Mouse (Mus musculus) stomach, embryonic 14.5 days (tissue): ENCODE results near the gene Iqsec1. TPM values are rescaled to one million over a fixed set of nuclear protein-coding genes. Genes with fewer than 3 reads are reported as not detected.

Experiments
- ATAC-seq: fragments of 200-750 bp; cut with Nextera tagmentation; 2 replicates; pipeline ENCODE4 v1.8.0; 2017; ENCODE audit warnings: low read depth, moderate TSS enrichment; ENCODE audit not compliant: insufficient number of reproducible peaks, insufficient read depth, low FRiP score
- H3K27ac ChIP-seq: fragments of 300-500 bp; sonication (generic); 2 replicates; pipeline ENCODE4 v1.5.1; 2014; ENCODE audit warnings: mild to moderate bottlenecking, low read length, moderate library complexity, mixed read lengths
- H3K27me3 ChIP-seq: fragments of 300-500 bp; sonication (generic); 2 replicates; pipeline ENCODE4 v1.6.1; 2014; ENCODE audit warnings: low read length, control low read depth, mixed read lengths; ENCODE audit not compliant: control insufficient read depth, insufficient read depth
- H3K36me3 ChIP-seq: fragments of 300-500 bp; sonication (generic); 2 replicates; pipeline ENCODE4 v1.6.1; 2014; ENCODE audit warnings: mild to moderate bottlenecking, control low read depth, low read length, moderate library complexity, mixed read lengths; ENCODE audit not compliant: control insufficient read depth, insufficient read depth
- H3K4me1 ChIP-seq: fragments of 300-500 bp; sonication (generic); 2 replicates; pipeline ENCODE4 v1.6.1; 2014; ENCODE audit warnings: low read length, control low read depth, mixed read lengths; ENCODE audit not compliant: control insufficient read depth, insufficient read depth
- H3K4me2 ChIP-seq: fragments of 300-500 bp; sonication (generic); replicated peaks from 2 replicates; pipeline ENCODE4 v1.6.1; 2014; ENCODE audit warnings: low read depth, low read length, control low read depth
- H3K4me3 ChIP-seq: fragments of 300-500 bp; sonication (generic); 2 replicates; pipeline ENCODE4 v1.5.1; 2014; ENCODE audit warnings: low read depth, low read length, control low read depth
- H3K9ac ChIP-seq: fragments of 300-500 bp; sonication (generic); replicated peaks from 2 replicates; pipeline ENCODE4 v1.6.1; 2014; ENCODE audit warnings: low read depth, mild to moderate bottlenecking, control low read depth, low read length, moderate library complexity, mixed read lengths
- H3K9me3 ChIP-seq: fragments of 300-500 bp; sonication (generic); 2 replicates; pipeline ENCODE4 v1.6.1; 2016; ENCODE audit warnings: low read depth, low read length, control low read depth; ENCODE audit not compliant: control insufficient read depth
- WGBS: fragments of 180-500 bp; shearing (Covaris S2); extraction: QIAGEN DNeasy Blood & Tissue Kit; methylation state at CpG from one replicate; pipeline ENCODE4 v1.1.7; 2014; 5-methylcytosine and 5-hydroxymethylcytosine counted together
- polyA plus RNA-seq: library from polyadenylated mRNA; unstranded; fragments of >200 nt; fragmentation: Nextera tagmentation; extraction: Ambion mirVana; gene quantifications from 2 replicates; pipeline ENCODE4 v1.2.1, GENCODE M21; 2014

Gene Iqsec1
- polyA plus RNA-seq, 1 experiment from 2014 or later, result 16.0 TPM

DNA sequence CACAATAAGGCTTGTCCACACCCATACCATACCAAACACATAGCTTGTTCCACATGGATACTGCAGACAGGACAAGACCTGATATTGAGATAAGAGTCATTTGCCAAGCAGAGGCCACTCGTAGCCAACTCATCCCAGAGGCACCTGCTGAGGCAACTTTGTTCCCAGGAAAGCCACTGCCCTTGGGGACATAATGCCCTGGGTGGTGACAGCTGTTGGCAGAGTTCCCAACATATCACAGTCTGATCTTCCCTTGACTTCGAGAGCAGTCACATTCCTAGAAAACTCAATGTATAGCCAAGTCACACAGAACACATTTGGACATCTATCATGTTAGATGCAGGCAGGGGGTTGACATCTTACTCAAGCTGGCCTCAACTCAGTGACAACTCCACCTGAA is 183.4 kb downstream of the Iqsec1 start:
- Histone ChIP-seq H3K4me3 (no peak overlapping the region), H3K9me3 (no peaks in the 10 kb centered on the region), H3K4me2 (no peak overlapping the region), H3K36me3 (no peaks in the 10 kb centered on the region), H3K4me1 (peaks cover 12% of the 10 kb centered on the region), H3K27me3 (no peaks in the 10 kb centered on the region), H3K9ac (no peak overlapping the region), H3K27ac (no peak overlapping the region)
- 57% methylated on average over 2 of the region's 2 CpGs for WGBS
- ATAC-seq, result no peak

DNA sequence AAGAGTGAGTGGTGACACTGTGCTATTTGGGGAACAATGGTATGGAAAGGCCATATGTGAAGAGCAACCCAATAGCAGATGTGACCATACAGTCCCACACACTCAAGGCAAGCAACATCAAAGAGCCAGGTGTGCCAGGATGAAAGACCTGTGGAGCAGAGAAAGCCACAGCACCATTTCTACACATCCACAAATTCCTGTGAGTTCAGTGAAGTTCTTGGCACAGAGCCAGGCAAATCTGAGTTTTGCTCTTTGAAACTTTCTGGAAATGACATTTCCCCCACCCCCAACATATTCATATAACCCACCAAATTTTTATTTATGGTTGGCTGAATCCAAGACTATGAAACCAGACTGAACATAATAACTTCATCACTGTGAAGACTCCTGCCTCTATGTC is 183.8 kb downstream of the Iqsec1 start:
- Histone ChIP-seq H3K9me3 (no peaks in the 10 kb centered on the region), H3K27me3 (no peaks in the 10 kb centered on the region), H3K4me3 (no peak overlapping the region), H3K4me1 (peaks cover 12% of the 10 kb centered on the region), H3K27ac (no peak overlapping the region), H3K4me2 (no peak overlapping the region), H3K36me3 (no peaks in the 10 kb centered on the region), H3K9ac (no peak overlapping the region)
- no peak for ATAC-seq

DNA sequence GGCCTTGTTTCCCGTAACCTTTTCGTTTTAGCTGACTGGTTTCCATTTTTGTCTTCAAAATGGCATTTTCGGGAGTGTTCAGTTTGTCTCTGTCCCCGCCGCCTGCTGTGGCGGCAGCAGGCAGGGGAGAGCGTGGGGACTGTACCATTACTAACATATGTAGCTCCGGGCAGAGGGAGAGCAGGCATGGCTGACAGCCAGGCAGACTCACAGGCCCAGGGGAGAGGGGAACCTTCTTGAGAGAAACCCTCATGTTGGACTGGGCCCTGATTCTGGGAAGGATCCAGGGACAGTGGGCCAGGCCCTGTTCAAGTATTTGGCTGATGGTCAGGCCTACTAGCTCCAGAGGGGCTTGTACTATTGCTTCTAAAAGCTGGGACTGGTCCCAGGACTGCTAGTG is 185.9 kb downstream of the Iqsec1 start:
- Histone ChIP-seq H3K4me3 (no peak overlapping the region), H3K4me1 (0 out of 2 replicates have a peak, but pooled peaks cover 2% of the 10 kb centered on the region), H3K27ac (no peak overlapping the region), H3K4me2 (no peak overlapping the region), H3K9ac (no peak overlapping the region), H3K9me3 (no peaks in the 10 kb centered on the region), H3K36me3 (no peaks in the 10 kb centered on the region), H3K27me3 (no peaks in the 10 kb centered on the region)
- WGBS, result 80% methylated on average over 8 of the region's 8 CpGs
- ATAC-seq, result no peak

DNA sequence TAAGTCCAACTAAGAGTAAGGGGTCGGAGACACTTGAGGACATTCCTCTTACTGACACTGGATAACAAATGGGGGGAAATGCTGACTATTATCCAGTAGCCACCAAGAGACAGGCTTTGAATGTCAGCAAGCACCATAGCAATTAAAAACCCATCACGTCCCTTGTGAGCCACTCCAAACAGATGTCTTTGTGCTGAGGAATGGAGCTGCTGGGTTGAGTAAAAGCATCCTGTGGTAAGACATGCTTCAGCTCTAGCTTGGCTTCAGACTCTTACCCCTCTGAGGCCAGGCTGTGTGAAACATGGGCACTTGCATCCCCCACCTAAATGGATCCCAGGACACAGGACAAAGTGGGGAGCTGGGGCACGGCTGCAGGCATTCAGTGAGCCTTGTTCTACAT is 186.4 kb downstream of the Iqsec1 start:
- Histone ChIP-seq H3K9me3 (no peaks in the 10 kb centered on the region), H3K36me3 (no peaks in the 10 kb centered on the region), H3K4me2 (no peak overlapping the region), H3K4me1 (no peaks in the 10 kb centered on the region), H3K27me3 (no peaks in the 10 kb centered on the region), H3K9ac (no peak overlapping the region), H3K4me3 (no peak overlapping the region), H3K27ac (no peak overlapping the region)
- 61% methylated on average over 3 of the region's 3 CpGs for WGBS
- no peak for ATAC-seq

DNA sequence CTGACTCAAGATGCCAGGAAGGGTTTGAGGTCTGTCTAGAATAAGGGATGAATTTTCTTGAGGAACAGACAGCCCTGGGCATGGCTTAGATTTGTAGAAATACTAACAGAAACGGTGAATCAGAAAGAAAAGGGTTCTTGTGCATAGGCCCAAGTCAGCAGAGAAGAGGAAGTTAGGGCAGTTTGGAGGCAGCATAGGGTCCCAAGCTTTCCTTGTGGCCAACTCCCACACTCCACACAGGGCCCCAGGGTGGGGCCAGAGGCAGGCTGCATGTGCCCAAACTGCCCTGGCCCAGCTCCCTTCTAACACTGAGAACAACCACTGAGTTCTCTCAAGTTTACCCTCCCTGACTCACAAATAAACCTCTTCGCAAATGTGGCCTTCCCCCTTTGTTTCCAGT is 187.7 kb downstream of the Iqsec1 start:
- H3K4me3 ChIP-seq, result no peak overlapping the region
- H3K4me2 ChIP-seq, result no peak overlapping the region
- H3K4me1 ChIP-seq, result no peaks in the 10 kb centered on the region
- no peak overlapping the region for H3K27ac ChIP-seq
- H3K9ac ChIP-seq, result no peak overlapping the region
- no peak for ATAC-seq
- no peaks in the 10 kb centered on the region for H3K36me3 ChIP-seq
- H3K27me3 ChIP-seq, result no peaks in the 10 kb centered on the region
- H3K9me3 ChIP-seq, result no peaks in the 10 kb centered on the region
- 84% methylated on average over 2 of the region's 2 CpGs for WGBS

DNA sequence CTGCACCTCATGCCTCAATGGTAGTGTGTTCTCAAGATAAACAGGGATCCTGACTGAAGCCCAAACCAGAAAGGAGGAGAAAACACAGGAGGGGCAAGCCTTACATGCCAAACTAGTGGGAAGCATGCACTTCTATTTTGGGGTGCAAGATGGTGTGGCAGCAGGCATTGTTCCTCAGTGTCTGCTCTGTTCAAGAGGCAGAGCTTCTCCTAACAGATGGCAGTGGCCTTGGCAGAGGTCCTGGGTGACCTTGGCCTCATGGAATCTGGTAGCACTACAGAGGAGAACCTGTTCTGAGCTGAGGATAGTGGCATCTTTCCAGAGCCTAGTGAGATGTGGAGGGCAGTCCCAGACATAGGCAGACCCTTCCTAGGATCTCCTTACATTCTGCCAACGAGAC is 189.4 kb downstream of the Iqsec1 start:
- Histone ChIP-seq H3K27ac (no peak overlapping the region), H3K4me1 (no peaks in the 10 kb centered on the region), H3K9me3 (no peaks in the 10 kb centered on the region), H3K4me3 (no peak overlapping the region), H3K27me3 (no peaks in the 10 kb centered on the region), H3K36me3 (no peaks in the 10 kb centered on the region), H3K9ac (no peak overlapping the region), H3K4me2 (no peak overlapping the region)
- WGBS, result 94% methylated on average over 1 of the region's 1 CpGs
- no peak for ATAC-seq

DNA sequence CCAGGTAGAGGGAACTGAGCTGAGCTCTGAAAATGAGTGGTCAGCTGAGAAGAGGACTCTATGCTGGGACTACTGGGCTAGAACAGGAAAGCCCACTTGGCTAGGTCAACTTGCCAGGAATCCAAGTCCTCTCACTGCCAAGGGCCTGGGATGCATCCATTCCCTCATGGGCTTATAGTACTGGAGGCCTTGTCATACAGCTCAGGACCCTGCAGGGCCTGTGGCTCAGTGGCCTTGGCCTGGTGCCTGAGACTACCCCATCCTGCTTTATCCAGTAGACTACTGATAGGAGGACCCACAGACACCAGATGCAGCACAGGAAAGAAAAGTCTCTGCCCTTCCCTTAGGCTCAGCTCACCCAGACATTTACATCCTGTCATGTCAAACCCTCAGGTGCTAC is 190.3 kb downstream of the Iqsec1 start:
- Histone ChIP-seq H3K27ac (no peak overlapping the region), H3K4me3 (no peak overlapping the region), H3K36me3 (no peaks in the 10 kb centered on the region), H3K27me3 (no peaks in the 10 kb centered on the region), H3K4me2 (no peak overlapping the region), H3K9ac (no peak overlapping the region), H3K9me3 (no peaks in the 10 kb centered on the region), H3K4me1 (no peaks in the 10 kb centered on the region)
- no peak for ATAC-seq

DNA sequence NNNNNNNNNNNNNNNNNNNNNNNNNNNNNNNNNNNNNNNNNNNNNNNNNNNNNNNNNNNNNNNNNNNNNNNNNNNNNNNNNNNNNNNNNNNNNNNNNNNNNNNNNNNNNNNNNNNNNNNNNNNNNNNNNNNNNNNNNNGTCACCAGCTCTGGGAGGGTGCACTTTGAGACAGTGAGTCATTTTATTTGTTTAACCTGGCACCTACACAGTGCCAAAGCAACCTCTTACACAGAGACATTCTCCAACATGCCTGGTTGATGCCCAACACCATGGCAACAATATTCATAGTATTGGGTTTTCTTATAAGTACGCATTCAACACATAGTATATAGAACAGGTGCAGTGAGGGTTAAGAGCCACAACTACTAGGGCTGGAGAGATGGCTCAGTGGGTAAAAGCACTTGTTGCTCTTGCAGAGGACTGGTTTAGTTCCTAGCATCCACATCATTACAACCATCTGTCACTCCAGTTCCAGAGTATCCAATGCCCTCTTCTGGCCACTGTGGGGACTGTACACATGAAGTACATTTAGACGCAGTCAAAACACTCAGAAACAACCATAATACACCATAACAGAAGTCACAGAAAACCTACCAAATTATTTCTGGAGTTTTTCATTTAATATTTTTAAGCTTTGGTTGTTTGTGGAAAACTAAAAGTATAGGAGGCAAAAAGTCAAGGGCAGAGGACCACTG is 191.4 kb downstream of the Iqsec1 start:
- no peak for ATAC-seq
- H3K36me3 ChIP-seq, result no peaks in the 10 kb centered on the region
- H3K4me2 ChIP-seq, result no peak overlapping the region
- no peaks in the 10 kb centered on the region for H3K4me1 ChIP-seq
- WGBS, result 93% methylated on average over 2 of the region's 2 CpGs
- H3K9me3 ChIP-seq, result no peaks in the 10 kb centered on the region
- no peak overlapping the region for H3K27ac ChIP-seq
- no peak overlapping the region for H3K4me3 ChIP-seq
- no peaks in the 10 kb centered on the region for H3K27me3 ChIP-seq
- no peak overlapping the region for H3K9ac ChIP-seq

DNA sequence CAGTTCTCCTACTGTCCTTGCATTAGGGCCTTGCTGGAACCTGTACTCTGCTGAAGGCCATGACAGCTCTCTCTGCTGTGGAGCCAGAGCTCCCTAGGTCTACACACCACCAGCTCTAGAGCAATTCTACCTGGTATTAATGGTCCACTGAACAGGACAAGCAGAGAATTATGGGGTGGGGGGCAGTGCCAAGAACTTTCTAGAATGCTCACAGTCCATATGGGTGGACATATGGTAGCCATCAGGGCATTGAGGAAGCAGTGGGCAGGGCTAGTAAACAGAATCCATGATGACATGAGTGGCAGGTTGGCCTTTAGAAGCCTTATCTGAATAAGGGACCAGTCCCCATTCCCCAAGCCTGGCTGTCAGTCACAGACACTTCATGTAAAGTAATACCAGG is 197.6 kb downstream of the Iqsec1 start:
- H3K36me3 ChIP-seq, result no peaks in the 10 kb centered on the region
- no peaks in the 10 kb centered on the region for H3K27me3 ChIP-seq
- no peak overlapping the region for H3K27ac ChIP-seq
- no peak for ATAC-seq
- no peak overlapping the region for H3K4me2 ChIP-seq
- H3K9me3 ChIP-seq, result no peaks in the 10 kb centered on the region
- no peak overlapping the region for H3K4me3 ChIP-seq
- no peaks in the 10 kb centered on the region for H3K4me1 ChIP-seq
- no peak overlapping the region for H3K9ac ChIP-seq
